Mouse (Mus musculus) C2C12 (cell line): ENCODE measurements around the gene Fosl2. TPM values are rescaled to one million over a fixed set of nuclear protein-coding genes. Genes with fewer than 3 reads are reported as not detected.

Experiments
- H3K27me3 ChIP-seq: one replicate; pipeline ENCODE4 v1.6.1; 2011; ENCODE audit not compliant: control insufficient read depth, insufficient read depth, insufficient read length
- H3K36me3 ChIP-seq: one replicate; pipeline ENCODE4 v1.6.1; 2011; ENCODE audit not compliant: control insufficient read depth, insufficient read depth
- H3K4me3 ChIP-seq: one replicate; pipeline ENCODE4 v1.5.1; 2011; ENCODE audit warnings: mild to moderate bottlenecking, control low read depth; ENCODE audit not compliant: poor library complexity, insufficient read depth, severe bottlenecking
- H3K79me2 ChIP-seq: one replicate; pipeline ENCODE4 v1.6.1; 2011; ENCODE audit not compliant: control insufficient read depth, insufficient read depth
- H3K79me3 ChIP-seq: one replicate; pipeline ENCODE4 v1.6.1; 2011; ENCODE audit warnings: low read depth, control low read depth
- H3ac ChIP-seq: one replicate; pipeline ENCODE3; 2011; ENCODE audit warnings: low read depth; ENCODE audit not compliant: control insufficient read depth, insufficient read length
- CEBPB ChIP-seq: IDR thresholded peaks from one replicate; pipeline ENCODE4 v1.6.1; 2011; ENCODE audit warnings: low read depth, mild to moderate bottlenecking, control low read depth, moderate library complexity
- CTCF ChIP-seq: IDR thresholded peaks from one replicate; pipeline ENCODE4 v1.5.1; 2011; ENCODE audit not compliant: control insufficient read depth, insufficient read depth, insufficient read length
- FOSL1 ChIP-seq: IDR thresholded peaks from one replicate; pipeline ENCODE4 v1.8.0; 2011; ENCODE audit warnings: mild to moderate bottlenecking, low read length; ENCODE audit not compliant: poor library complexity, insufficient read depth, severe bottlenecking
- MAX ChIP-seq: IDR thresholded peaks from one replicate; pipeline ENCODE4 v1.6.1; 2011; ENCODE audit warnings: mild to moderate bottlenecking, control low read depth
- MYOD1 ChIP-seq: IDR thresholded peaks from one replicate; pipeline ENCODE4 v1.6.1; 2011; ENCODE audit warnings: low read depth; ENCODE audit not compliant: control insufficient read depth, insufficient read length
- MYOG ChIP-seq: IDR thresholded peaks from one replicate; pipeline ENCODE4 v1.6.1; 2011; ENCODE audit not compliant: control insufficient read depth, insufficient read length; ENCODE audit errors: extremely low read depth
- USF1 ChIP-seq: IDR thresholded peaks from one replicate; pipeline ENCODE4 v1.6.1; 2011; ENCODE audit warnings: low read depth, mild to moderate bottlenecking, control low read depth, moderate library complexity
- polyA plus RNA-seq: library from polyadenylated mRNA; unstranded; fragments of >200 nt; fragmentation: generic; extraction: Trizol; gene quantifications from one replicate; pipeline ENCODE4 v1.2.1, GENCODE M21; 2012; ENCODE audit warnings: missing spikeins

The Fosl2 gene
- polyA plus RNA-seq, 1 experiment = 15.3 TPM

- Histone ChIP-seq H3K79me2 (no peaks in the 10 kb centered on the region), H3K27me3 (no peaks in the 10 kb centered on the region), H3K79me3 (no peaks in the 10 kb centered on the region), H3ac (no peak overlapping the region), H3K4me3 (no peak overlapping the region), H3K36me3 (no peaks in the 10 kb centered on the region)
- TF ChIP-seq CEBPB (no peak), FOSL1 (no peak), USF1 (no peak), CTCF (no peak), MYOG (no peak), MAX (no peak), MYOD1 (no peak)
Observed at GRCm38 (mm10) chr5:32192016-32192845, 56.6 kb downstream of the Fosl2 start.

GRCm38 (mm10) chr5:32194236-32194635 lies 58.6 kb downstream of the Fosl2 start:
- Histone ChIP-seq H3K79me2 (no peaks in the 10 kb centered on the region), H3K27me3 (no peaks in the 10 kb centered on the region), H3K36me3 (no peaks in the 10 kb centered on the region), H3K4me3 (no peak overlapping the region), H3K79me3 (no peaks in the 10 kb centered on the region), H3ac (no peak overlapping the region)
- no peak for TF ChIP-seq MYOD1
- TF ChIP-seq USF1 = no peak
- no peak for TF ChIP-seq MYOG
- TF ChIP-seq CEBPB = no peak
- TF ChIP-seq FOSL1 = no peak
- TF ChIP-seq CTCF = no peak

- H3K79me3 ChIP-seq = no peaks in the 10 kb centered on the region
- no peaks in the 10 kb centered on the region for H3K36me3 ChIP-seq
- H3ac ChIP-seq = no peak overlapping the region
- no peaks in the 10 kb centered on the region for H3K27me3 ChIP-seq
- TF ChIP-seq USF1 = no peak
- TF ChIP-seq FOSL1 = peak; percentile 27
- H3K79me2 ChIP-seq = no peaks in the 10 kb centered on the region
- H3K4me3 ChIP-seq = no peak overlapping the region
Observed at GRCm38 (mm10) chr5:32195857-32196609, 60.4 kb downstream of the Fosl2 start.

GRCm38 (mm10) chr5:32197698-32198097 lies 62.1 kb downstream of the Fosl2 start:
- Histone ChIP-seq H3K27me3 (no peaks in the 10 kb centered on the region), H3K36me3 (no peaks in the 10 kb centered on the region), H3ac (no peak overlapping the region), H3K79me2 (no peaks in the 10 kb centered on the region), H3K4me3 (no peak overlapping the region), H3K79me3 (no peaks in the 10 kb centered on the region)
- TF ChIP-seq MYOD1 (no peak), USF1 (peak; percentile 21), MAX (no peak), FOSL1 (no peak), CEBPB (no peak), CTCF (peak; percentile 92), MYOG (no peak)

GRCm38 (mm10) chr5:32199136-32199535 lies 63.5 kb downstream of the Fosl2 start:
- H3K4me3 ChIP-seq = no peak overlapping the region
- no peak overlapping the region for H3ac ChIP-seq
- H3K27me3 ChIP-seq = no peaks in the 10 kb centered on the region
- no peaks in the 10 kb centered on the region for H3K79me2 ChIP-seq
- TF ChIP-seq MYOD1 (no peak), CTCF (no peak), CEBPB (no peak), MAX (no peak), USF1 (no peak), MYOG (no peak), FOSL1 (no peak)
- H3K36me3 ChIP-seq = no peaks in the 10 kb centered on the region
- H3K79me3 ChIP-seq = no peaks in the 10 kb centered on the region
